Mouse (Mus musculus) G1E (cell line): ENCODE data around the gene Ipo7. TPM values are rescaled to one million over a fixed set of nuclear protein-coding genes. Genes with fewer than 3 reads are reported as not detected.
A peak's percentile ranks its signal among the peaks of the same experiment; 100 is the strongest.
"Not testable (repeated sequence)": the region's sequence is repeated elsewhere in the genome, so short reads cannot be mapped to it uniquely, and the experiment has no call there.

Source experiments
- ATAC-seq: 2 replicates; pipeline ENCODE4 v1.8.0; 2016; ENCODE audit warnings: mild to moderate bottlenecking; ENCODE audit not compliant: insufficient number of reproducible peaks, poor library complexity, low FRiP score, severe bottlenecking; ENCODE audit errors: extremely low read depth
- DNase-seq: peaks from one replicate; pipeline ENCODE4 v3.0.0; 2012; ENCODE audit warnings: low spot score
- H3K27me3 ChIP-seq: 2 replicates; pipeline ENCODE4 v1.6.1; 2012; ENCODE audit warnings: mild to moderate bottlenecking, low read length, inconsistent platforms; ENCODE audit not compliant: insufficient read depth
- H3K36me3 ChIP-seq: replicated peaks from 2 replicates; pipeline ENCODE3; 2012; ENCODE audit warnings: mild to moderate bottlenecking, inconsistent platforms
- H3K4me1 ChIP-seq: 2 replicates; pipeline ENCODE4 v1.6.1; 2012; ENCODE audit warnings: low read depth, low read length, inconsistent platforms, mixed read lengths; ENCODE audit not compliant: insufficient read depth
- H3K4me3 ChIP-seq: 2 replicates; pipeline ENCODE4 v1.5.1; 2012; ENCODE audit warnings: low read depth, mild to moderate bottlenecking, inconsistent platforms, low read length, moderate library complexity, mixed read lengths
- H3K9me3 ChIP-seq: replicated peaks from 2 replicates; pipeline ENCODE4 v1.6.1; 2012; ENCODE audit warnings: inconsistent platforms
- CTCF ChIP-seq: IDR thresholded peaks from 2 replicates; pipeline ENCODE4 v1.5.1; 2012; ENCODE audit warnings: low read depth, low read length, inconsistent platforms, mixed read lengths
- GATA1 ChIP-seq: IDR thresholded peaks from 2 replicates; pipeline ENCODE4 v1.6.1; 2012; ENCODE audit warnings: borderline replicate concordance, low read length, inconsistent platforms, mixed read lengths
- GATA2 ChIP-seq: IDR thresholded peaks from 2 replicates; pipeline ENCODE4 v1.6.1; 2012; ENCODE audit warnings: low read depth, low read length, inconsistent platforms, borderline replicate concordance
- POLR2AphosphoS5 ChIP-seq: IDR thresholded peaks from 2 replicates; pipeline ENCODE4 v1.6.1; 2012; ENCODE audit warnings: low read depth, low read length, inconsistent platforms; ENCODE audit not compliant: insufficient replicate concordance
- TAL1 ChIP-seq: conservative IDR thresholded peaks from 2 replicates; pipeline ENCODE4 v1.6.1; 2012; ENCODE audit warnings: low read depth, low read length, inconsistent platforms, mixed read lengths
- polyA plus RNA-seq: library from polyadenylated mRNA; stranded (reverse); fragments of >175 nt; gene quantifications from 2 replicates; pipeline ENCODE4 v1.2.3, GENCODE M21; 2012
- total RNA-seq, 2 experiments: library from RNA; stranded (forward) in 1 of 2; stranded (reverse) in 1 of 2; fragments of 200-1000 nt in 1 of 2; fragments of >200 nt in 1 of 2; fragmentation: Nextera tagmentation in 1 of 2; gene quantifications; 2 replicates each; pipeline ENCODE4 v1.2.3; 2014 to 2017

The Ipo7 gene
- total RNA-seq (2014; fragmentation: Nextera tagmentation) (98.0 and 100 TPM in 2 replicates), total RNA-seq (2017) (129 and 157 TPM in 2 replicates), polyA plus RNA-seq (69.2 and 78.3 TPM in 2 replicates)

GRCm38 (mm10) chr7:110018117-110018630, at the start of gene Ipo7:
Gene Ipo7, plus strand, starts transcription at chr7:110018274.
- peak; percentile 90 for ATAC-seq
- TF ChIP-seq CTCF (no peak), POLR2AphosphoS5 (no peak), GATA2 (no peak), GATA1 (no peak), TAL1 (no peak)

GRCm38 (mm10) chr7:109968924-109969450, 49.1 kb upstream of the Ipo7 start:
- TF ChIP-seq POLR2AphosphoS5 = no peak
- TF ChIP-seq CTCF = no peak
- Histone ChIP-seq H3K27me3 (no peaks in the 10 kb centered on the region), H3K4me1 (peaks cover 19% of the 10 kb centered on the region), H3K36me3 (peaks cover 13% of the 10 kb centered on the region), H3K4me3 (no peak overlapping the region), H3K9me3 (0 out of 2 replicates have a peak, but pooled peaks cover 2% of the 10 kb centered on the region)
- no peak for ATAC-seq
- DNase-seq = no peak

More at GRCm38 (mm10) chr7:110018117-110018630, at the start of gene Ipo7:
- H3K36me3 ChIP-seq = peaks cover 13% of the 10 kb centered on the region
- peaks cover 10% of the 10 kb centered on the region; the same call in 1 of the 2 replicates for H3K4me1 ChIP-seq
- peak; percentile 89 for DNase-seq
- H3K4me3 ChIP-seq = peak within 1 kb of the TSS; percentile 97
- no peaks in the 10 kb centered on the region for H3K27me3 ChIP-seq
- peaks cover 11% of the 10 kb centered on the region for H3K9me3 ChIP-seq

GRCm38 (mm10) chr7:109969542-109969941, 48.5 kb upstream of the Ipo7 start:
- no peak overlapping the region for H3K4me3 ChIP-seq
- ATAC-seq (no peak), DNase-seq (no peak)
- TF ChIP-seq CTCF = no peak
- TF ChIP-seq GATA1 = no peak
- TF ChIP-seq POLR2AphosphoS5 = no peak
- no peak for TF ChIP-seq TAL1
- no peak for TF ChIP-seq GATA2
- H3K9me3 ChIP-seq = 0 out of 2 replicates have a peak, but pooled peaks cover 2% of the 10 kb centered on the region
- H3K36me3 ChIP-seq = peaks cover 14% of the 10 kb centered on the region
- peaks cover 19% of the 10 kb centered on the region for H3K4me1 ChIP-seq
- no peaks in the 10 kb centered on the region for H3K27me3 ChIP-seq

GRCm38 (mm10) chr7:109975966-109976715, 41.9 kb upstream of the Ipo7 start:
- H3K27me3 ChIP-seq = no peaks in the 10 kb centered on the region
- no peak for ATAC-seq
- H3K36me3 ChIP-seq = peaks cover 66% of the 10 kb centered on the region
- no peaks in the 10 kb centered on the region for H3K9me3 ChIP-seq
- DNase-seq = no peak
- H3K4me3 ChIP-seq = no peak overlapping the region
- H3K4me1 ChIP-seq = no peaks in the 10 kb centered on the region
- no peak for TF ChIP-seq GATA2
- no peak for TF ChIP-seq CTCF
- no peak for TF ChIP-seq POLR2AphosphoS5
- no peak for TF ChIP-seq TAL1
- no peak for TF ChIP-seq GATA1

GRCm38 (mm10) chr7:109977131-109977530, 40.9 kb upstream of the Ipo7 start:
- H3K4me3 ChIP-seq, DNase-seq, ATAC-seq, H3K27me3 ChIP-seq, H3K4me1 ChIP-seq, H3K9me3 ChIP-seq: not testable (repeated sequence)
- peaks cover 73% of the 10 kb centered on the region for H3K36me3 ChIP-seq

- H3K27me3 ChIP-seq, ATAC-seq, H3K4me3 ChIP-seq, DNase-seq, H3K9me3 ChIP-seq: not testable (repeated sequence)
- Histone ChIP-seq H3K36me3 (peaks cover 38% of the 10 kb centered on the region), H3K4me1 (peaks cover 17% of the 10 kb centered on the region)
Measured at GRCm38 (mm10) chr7:109984608-109985007, 33.5 kb upstream of the Ipo7 start.
